ENCODE assay signal across 11 mouse cellular contexts in genomic region chr13:52151777-52152176, GRCm38 (mm10).
DNase-seq lines count a peak whose midpoint lies in the region; ATAC-seq lines count a peak whose summit lies in the region.
"Had no signal": no experiment of that assay in that cellular context is flagged by ENCODE, and none has a peak within 500 bp of the region (broad histone marks: within the 10 kb centered on the region; RNA-seq: fewer than 3 reads in every experiment).

No protein-coding gene starts in this region.

- no peaks in the 10 kb centered on the region for H3K9me3 ChIP-seq in embryonic facial prominence, embryonic 15.5 days (replicated peaks)
- no peaks in the 10 kb centered on the region for H3K9me3 ChIP-seq in stomach, embryonic 15.5 days
- H3K9me3 ChIP-seq: hindbrain, embryonic 15.5 days had no signal

- H3K9ac ChIP-seq in embryonic facial prominence, embryonic 15.5 days = no peak overlapping the region
- no peak overlapping the region for H3K9ac ChIP-seq in stomach, embryonic 15.5 days
- H3K9ac ChIP-seq: hindbrain, embryonic 15.5 days had no signal

- H3K27ac ChIP-seq in embryonic facial prominence, embryonic 15.5 days (replicated peaks) = peak overlapping the region; percentile 72
- H3K27ac ChIP-seq in stomach, embryonic 15.5 days = peak overlapping the region; percentile 74
- H3K27ac ChIP-seq: heart, adult 2 months; hindbrain, embryonic 15.5 days had no signal

- no peak overlapping the region for H3K4me3 ChIP-seq in embryonic facial prominence, embryonic 15.5 days (replicated peaks)
- no peak overlapping the region for H3K4me3 ChIP-seq in stomach, embryonic 15.5 days (replicated peaks)
- H3K4me3 ChIP-seq: heart, adult 2 months; hindbrain, embryonic 15.5 days had no signal

- DNase-seq in layer of hippocampus, adult 18-20 months (ENCODE audit: low spot score in 2 of 2) = peak; percentile 11 to 61
- no peak for DNase-seq in layer of hippocampus, postnatal 25 days (ENCODE audit: extremely low spot score in 1 of 2, low spot score in 1 of 2)
- peak; percentile 26 for DNase-seq in kidney, postnatal 14 days
- no peak for DNase-seq in frontal cortex, postnatal 14 days (ENCODE audit: low spot score in 2 of 2)
- DNase-seq in spleen, postnatal 10 days (ENCODE audit: low spot score in 2 of 2) = no peak
- no peak for DNase-seq in retina, postnatal 1 day
- DNase-seq: heart, adult 2 months had no signal

- peaks cover 43% of the 10 kb centered on the region for H3K4me1 ChIP-seq in embryonic facial prominence, embryonic 15.5 days
- peaks cover 23% of the 10 kb centered on the region for H3K4me1 ChIP-seq in stomach, embryonic 15.5 days

- no peak overlapping the region for H3K4me2 ChIP-seq in embryonic facial prominence, embryonic 15.5 days (replicated peaks)
- H3K4me2 ChIP-seq in stomach, embryonic 15.5 days = no peak overlapping the region
- H3K4me2 ChIP-seq: hindbrain, embryonic 15.5 days; midbrain, embryonic 11.5 days had no signal

- ATAC-seq in embryonic facial prominence, embryonic 15.5 days (ENCODE audit: insufficient number of reproducible peaks, low FRiP score, low TSS enrichment, low read depth) = no peak; the same call in 1 of the 2 replicates
- ATAC-seq in stomach, embryonic 15.5 days (ENCODE audit: insufficient read depth, low FRiP score, low read depth) = peak; percentile 86

- WGBS in embryonic facial prominence, embryonic 15.5 days = 59% methylated on average over 11 of the region's 11 CpGs
- 44% methylated on average over 11 of the region's 11 CpGs for WGBS in stomach, embryonic 15.5 days

- no peaks in the 10 kb centered on the region for H3K27me3 ChIP-seq in embryonic facial prominence, embryonic 15.5 days
- H3K27me3 ChIP-seq in stomach, embryonic 15.5 days (replicated peaks) = no peaks in the 10 kb centered on the region
- H3K27me3 ChIP-seq: hindbrain, embryonic 15.5 days had no signal

- H3K36me3 ChIP-seq in embryonic facial prominence, embryonic 15.5 days = no peaks in the 10 kb centered on the region
- H3K36me3 ChIP-seq in stomach, embryonic 15.5 days = no peaks in the 10 kb centered on the region
- H3K36me3 ChIP-seq: hindbrain, embryonic 15.5 days had no signal

Comparison
In these comparisons a context has a peak if more than half of its experiments do, and no peak if none do; other contexts are left out.
1. DNase-seq: peak in layer of hippocampus, adult 18-20 months (2 of 2) and kidney, postnatal 14 days (single experiment); none in layer of hippocampus, postnatal 25 days (0 of 2), frontal cortex, postnatal 14 days (0 of 2), spleen, postnatal 10 days (0 of 2) and retina, postnatal 1 day (single experiment).